Mouse (Mus musculus): Measurements from ENCODE around the gene Slc7a6os.
"Not testable (repeated sequence)": the region's sequence is repeated elsewhere in the genome, so short reads cannot be mapped to it uniquely, and the experiment has no call there.

The Slc7a6os gene

GRCm38 (mm10) chr8:106210821-106211345 is at the start of gene Slc7a6os, which contains the start of gene Prmt7:
Slc7a6os (minus strand) TSS chr8:106210935.
Prmt7 (plus strand) TSS chr8:106210936.
- peak; percentile 96 for DNase-seq (ENCODE audit: low spot score)

DNA sequence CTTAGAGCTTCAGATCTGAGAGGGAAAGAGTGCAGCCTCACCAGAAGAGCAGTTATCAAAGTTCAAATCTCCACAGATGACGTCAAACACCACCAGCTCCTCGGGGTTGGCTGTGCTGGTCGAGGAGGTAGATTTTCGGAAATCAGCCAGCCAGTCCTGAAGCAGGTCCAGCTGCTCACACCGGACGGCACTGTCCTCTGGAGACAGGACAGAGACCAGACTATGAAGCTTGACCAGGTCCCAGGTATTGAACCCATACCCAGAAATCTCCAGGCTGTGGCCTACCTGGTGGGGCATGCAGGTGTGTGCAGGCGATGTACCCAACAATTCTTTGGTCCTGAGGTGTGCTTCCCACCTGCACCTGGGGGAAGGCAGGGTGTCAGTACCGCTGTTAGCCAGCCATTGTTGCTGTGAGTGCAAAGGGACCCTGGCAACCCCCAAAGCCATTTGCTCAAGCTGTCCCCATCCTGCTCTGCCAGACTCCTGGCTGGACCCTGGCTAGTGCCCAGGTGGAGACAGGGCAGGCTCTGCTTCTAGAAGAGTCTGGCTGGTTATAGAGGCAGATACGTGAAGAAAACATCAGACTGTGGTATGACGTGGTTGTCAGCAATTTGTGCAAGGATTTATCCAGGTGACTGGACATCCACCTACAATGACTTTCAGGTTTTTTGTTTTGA is 49.0 kb upstream of the Slc7a6os start:
- DNase-seq (ENCODE audit: low spot score), result no peak

GRCm38 (mm10) chr8:106258169-106258568 is 47.4 kb upstream of the Slc7a6os start:
- no peak for DNase-seq (ENCODE audit: low spot score)

GRCm38 (mm10) chr8:106250186-106250585 is 39.5 kb upstream of the Slc7a6os start:
- no peak for DNase-seq (ENCODE audit: low spot score)

DNA sequence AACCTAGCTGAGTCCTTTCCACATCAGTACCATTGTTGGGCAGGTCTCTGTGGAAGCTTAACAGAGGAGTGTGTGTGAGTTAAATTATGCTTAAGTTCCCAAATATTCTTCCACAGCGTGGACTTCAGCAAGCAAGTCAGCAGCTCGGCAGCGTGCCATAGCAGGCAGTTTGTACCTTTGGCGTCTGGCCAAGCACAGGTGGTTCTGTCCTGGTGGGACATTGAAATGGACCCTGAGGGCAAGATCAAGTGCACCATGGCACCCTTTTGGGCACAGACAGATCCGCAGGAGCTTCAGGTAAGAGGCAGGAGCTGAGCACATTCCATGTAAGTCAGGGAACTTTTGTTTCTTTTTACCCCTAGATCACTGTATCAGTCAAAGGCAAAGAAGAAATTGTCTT is 26.4 kb upstream of the Slc7a6os start:
- no peak for DNase-seq (ENCODE audit: low spot score)

DNA sequence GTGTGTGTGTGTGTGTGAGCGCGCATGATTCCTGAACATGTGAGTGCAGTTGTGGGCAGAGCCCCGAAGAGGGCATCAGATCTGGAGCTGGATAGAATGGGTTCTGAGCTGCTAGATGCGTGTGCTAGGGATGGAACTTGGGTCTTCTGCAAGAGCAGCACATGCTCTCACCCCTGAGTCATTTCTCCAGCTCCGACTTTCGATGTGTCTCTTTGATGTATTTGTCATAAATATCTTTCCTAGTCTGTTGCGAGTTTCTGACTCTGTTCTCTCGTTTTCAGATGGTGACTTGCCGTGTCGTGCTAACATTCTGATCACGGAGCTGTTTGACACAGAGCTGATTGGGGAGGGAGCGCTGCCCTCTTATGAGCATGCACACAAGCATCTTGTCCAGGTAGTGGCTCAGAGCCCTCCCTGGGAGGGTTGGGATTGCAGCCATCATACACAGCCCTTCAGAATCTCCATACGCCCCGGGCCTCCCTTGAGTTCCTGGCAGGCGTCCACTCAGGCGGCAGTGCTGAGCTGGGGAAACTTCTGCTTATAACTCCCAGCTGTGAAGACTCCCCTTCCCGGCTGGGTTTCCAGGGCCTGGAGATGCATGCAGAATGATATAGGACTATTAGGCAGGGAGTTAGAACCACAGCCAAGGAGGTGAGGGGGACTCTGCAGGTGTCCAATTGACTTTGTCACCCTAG is 24.0 kb upstream of the Slc7a6os start:
- DNase-seq (ENCODE audit: low spot score), result no peak

- DNase-seq (ENCODE audit: low spot score), result no peak
Measured at GRCm38 (mm10) chr8:106232751-106233150, 22.0 kb upstream of the Slc7a6os start.

DNA sequence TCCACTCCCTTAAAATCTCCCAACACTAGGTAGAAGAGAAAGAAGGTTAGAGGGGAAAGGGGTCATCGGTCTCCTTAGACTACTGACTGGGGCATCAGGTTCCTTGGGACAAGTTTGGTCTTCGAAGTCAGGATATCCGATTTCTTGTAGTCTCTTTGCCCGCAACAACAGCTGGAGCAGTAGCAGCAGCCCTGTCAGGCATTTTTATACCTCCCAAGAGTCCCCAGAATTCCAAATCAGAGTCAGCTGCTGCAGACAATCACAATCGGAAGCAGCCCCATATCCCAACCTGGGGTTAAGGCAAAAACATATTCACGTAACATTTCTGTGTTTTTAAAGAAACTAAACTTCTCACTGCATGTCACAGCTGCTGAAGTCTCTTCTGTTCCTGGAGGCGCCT is 20.8 kb upstream of the Slc7a6os start:
- no peak for DNase-seq (ENCODE audit: low spot score)

DNA sequence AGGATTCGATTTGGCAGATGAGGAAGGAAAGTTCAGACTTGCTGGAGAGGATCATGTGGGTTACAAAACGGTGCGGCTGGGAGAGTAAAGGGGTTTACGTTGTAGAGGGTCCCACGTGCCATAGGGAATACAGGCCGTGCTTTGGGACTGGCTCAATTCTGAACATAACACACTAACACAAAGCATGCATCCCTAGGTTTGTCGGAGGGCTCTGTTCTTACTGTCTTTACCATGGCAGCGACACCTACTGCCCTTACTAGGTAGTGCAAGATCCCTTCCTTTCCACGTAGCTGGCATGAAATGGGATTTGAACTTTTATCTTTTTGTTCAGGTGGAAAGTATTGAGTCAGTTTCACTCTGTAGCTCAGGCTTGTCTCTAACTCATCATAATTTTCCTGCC is 15.9 kb upstream of the Slc7a6os start:
- DNase-seq (ENCODE audit: low spot score), result peak; percentile 29

DNA sequence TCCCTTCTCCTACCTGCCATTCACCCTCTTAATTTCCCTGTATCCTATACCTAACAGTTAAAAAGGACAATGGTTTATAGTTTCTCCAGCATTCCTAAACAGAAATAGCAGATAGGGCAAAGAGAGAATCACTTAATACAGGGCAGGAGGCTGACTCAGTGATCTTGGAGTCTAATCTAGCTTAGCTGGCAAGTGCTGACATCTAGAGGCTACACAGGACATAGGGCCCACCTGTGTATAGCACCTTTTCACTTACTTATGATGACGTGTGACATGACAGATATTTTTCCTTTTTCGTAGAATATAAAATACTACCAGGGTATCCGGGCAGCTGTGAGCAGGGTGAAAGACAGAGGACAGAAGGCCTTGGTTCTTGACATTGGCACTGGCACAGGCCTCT is 8.9 kb upstream of the Slc7a6os start:
- DNase-seq (ENCODE audit: low spot score), result no peak

GRCm38 (mm10) chr8:106213959-106214358 is 3.2 kb upstream of the Slc7a6os start:
- no peak for DNase-seq (ENCODE audit: low spot score)

DNA sequence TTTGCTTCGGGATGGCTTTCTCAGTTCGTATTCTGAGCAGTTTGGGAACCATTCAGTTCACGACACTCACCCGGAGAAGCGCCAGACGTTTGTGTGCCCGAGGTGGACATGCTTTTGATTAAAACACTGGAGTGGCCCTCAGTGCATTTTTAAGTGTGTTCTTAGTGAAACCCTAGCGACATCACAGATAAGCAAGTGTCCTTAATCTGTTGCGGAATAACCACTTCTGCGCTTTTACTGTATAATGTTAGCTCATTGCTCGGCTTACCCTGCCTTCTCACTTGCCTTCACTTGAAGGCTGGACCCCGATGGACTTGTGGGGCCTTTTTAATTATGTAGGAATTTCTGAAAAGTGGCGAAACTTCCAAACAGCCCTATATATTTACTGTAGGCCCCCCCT is 686 bp upstream of the Slc7a6os start:
- no peak for DNase-seq (ENCODE audit: low spot score)

DNA sequence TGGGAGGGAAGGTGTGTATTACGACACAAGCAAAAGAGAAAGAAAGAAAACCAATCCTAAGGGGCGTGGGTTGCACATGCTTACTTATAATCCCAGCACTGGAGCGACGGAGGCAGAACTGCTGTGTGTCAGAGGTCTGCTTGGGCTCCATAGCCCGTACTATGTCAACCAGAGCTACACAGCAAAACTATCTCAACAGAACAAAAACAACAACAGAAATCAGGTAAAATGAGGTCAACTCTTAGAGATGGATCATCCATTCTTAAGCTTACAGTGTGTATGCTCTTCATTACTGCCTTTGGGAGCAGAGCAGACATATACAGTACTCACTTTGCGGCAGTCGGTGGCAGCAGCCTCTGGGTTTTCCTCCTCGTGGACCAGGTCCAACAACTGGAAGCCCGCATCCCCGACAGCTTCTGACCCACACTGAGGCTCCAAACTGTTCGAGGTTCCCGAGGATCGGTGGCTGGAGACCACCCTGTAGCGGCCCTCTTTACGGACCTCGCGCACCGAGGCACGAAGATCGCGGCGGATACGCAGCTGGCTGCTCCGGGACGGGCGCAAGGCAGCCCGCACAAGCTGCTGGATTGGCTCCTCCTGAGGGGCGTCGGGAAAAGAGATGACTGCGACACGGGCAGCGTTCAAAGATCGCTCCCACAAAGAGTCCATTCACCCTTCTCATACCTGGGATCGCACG is 552 bp downstream of the Slc7a6os start:
- no peak for DNase-seq (ENCODE audit: low spot score)

GRCm38 (mm10) chr8:106199596-106199995 is 11.1 kb downstream of the Slc7a6os start:
- DNase-seq (ENCODE audit: low spot score), result not testable (repeated sequence)

- DNase-seq (ENCODE audit: low spot score), result no peak
Measured at GRCm38 (mm10) chr8:106198741-106199140, 12.0 kb downstream of the Slc7a6os start.

DNA sequence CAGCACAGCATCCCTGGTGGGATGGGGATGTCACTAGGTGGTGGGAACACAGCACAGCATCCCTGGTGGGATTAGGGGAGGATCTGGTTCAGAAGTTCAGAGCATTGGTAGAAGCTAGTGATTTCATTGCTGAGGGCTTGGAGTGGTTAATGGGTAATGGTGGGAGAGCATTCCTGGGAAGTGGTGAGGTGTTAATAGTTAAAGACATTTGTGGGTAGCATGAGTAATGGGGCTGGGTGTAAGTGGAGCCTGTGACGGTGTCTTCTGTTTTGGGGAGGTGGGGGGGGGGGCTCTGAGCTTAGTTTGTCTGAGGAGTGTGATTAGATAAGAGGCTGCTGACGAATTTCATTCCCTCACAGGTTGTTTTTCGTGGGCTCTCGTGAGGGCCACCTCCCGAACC is 16.7 kb downstream of the Slc7a6os start:
- no peak for DNase-seq (ENCODE audit: low spot score)

GRCm38 (mm10) chr8:106193162-106193561 is 17.6 kb downstream of the Slc7a6os start:
- no peak for DNase-seq (ENCODE audit: low spot score)

GRCm38 (mm10) chr8:106191639-106192038 is 19.1 kb downstream of the Slc7a6os start:
- no peak for DNase-seq (ENCODE audit: low spot score)

GRCm38 (mm10) chr8:106189162-106189561 is 21.6 kb downstream of the Slc7a6os start:
- no peak for DNase-seq (ENCODE audit: low spot score)

- DNase-seq (ENCODE audit: low spot score), result no peak
Measured at GRCm38 (mm10) chr8:106186394-106186793, 24.3 kb downstream of the Slc7a6os start.

DNA sequence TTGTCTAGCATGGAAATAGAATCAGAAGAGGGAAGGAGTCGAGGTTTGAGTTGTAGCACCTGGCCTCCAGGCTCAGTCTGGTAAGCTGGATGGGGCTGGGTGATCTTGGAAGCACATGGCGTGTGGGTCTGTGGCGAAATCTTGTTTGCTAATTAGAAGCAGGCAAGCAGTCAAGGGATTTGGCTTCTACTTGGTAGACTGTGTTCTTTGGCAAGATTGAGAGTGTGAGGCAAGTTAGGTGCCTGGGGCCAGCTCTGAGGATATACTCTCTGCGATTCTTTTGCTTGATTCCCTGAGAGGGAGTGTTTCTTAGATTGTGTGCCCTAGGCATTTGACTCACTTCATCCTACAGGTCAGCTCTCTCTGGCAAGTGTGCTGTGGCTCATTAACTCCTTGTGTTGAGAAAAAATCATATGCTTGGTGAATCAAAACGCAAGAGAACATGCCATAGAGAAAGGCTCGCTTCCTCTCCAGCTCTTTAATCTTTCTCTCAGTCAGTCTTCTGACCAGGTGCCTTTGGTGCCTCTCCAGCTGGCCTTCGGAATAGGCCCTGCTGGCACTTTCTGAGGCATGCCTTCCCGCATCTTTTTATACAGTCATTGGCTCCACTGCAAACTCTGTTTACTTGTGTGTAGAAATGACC is 25.0 kb downstream of the Slc7a6os start:
- no peak for DNase-seq (ENCODE audit: low spot score)

- DNase-seq (ENCODE audit: low spot score), result no peak
Measured at GRCm38 (mm10) chr8:106178428-106178827, 32.3 kb downstream of the Slc7a6os start.

Data from ovary, postnatal 36 days (tissue).